Mouse (Mus musculus) heart, embryonic 16.5 days (tissue): ENCODE results near the gene Slc25a22. TPM values are rescaled to one million over a fixed set of nuclear protein-coding genes. Genes with fewer than 3 reads are reported as not detected.

Source experiments
- ATAC-seq: fragments of 200-750 bp; cut with Nextera tagmentation; replicated peaks from 2 replicates; pipeline ENCODE4 v1.8.0; 2017; ENCODE audit warnings: moderate number of reproducible peaks; ENCODE audit not compliant: insufficient read depth, low FRiP score; ENCODE audit errors: extremely low read depth
- H3K27ac ChIP-seq: fragments of 300-500 bp; sonication (generic); 2 replicates; pipeline ENCODE4 v1.5.1; 2014; ENCODE audit warnings: mild to moderate bottlenecking, low read length, control low read depth, moderate library complexity
- H3K27me3 ChIP-seq: fragments of 300-500 bp; sonication (generic); 2 replicates; pipeline ENCODE4 v1.6.1; 2014; ENCODE audit warnings: low read length, mixed read lengths; ENCODE audit not compliant: control insufficient read depth, insufficient read depth
- H3K36me3 ChIP-seq: fragments of 300-500 bp; sonication (generic); 2 replicates; pipeline ENCODE4 v1.6.1; 2014; ENCODE audit not compliant: control insufficient read depth, insufficient read depth
- H3K4me1 ChIP-seq: fragments of 300-500 bp; sonication (generic); 2 replicates; pipeline ENCODE4 v1.6.1; 2014; ENCODE audit warnings: low read length, mixed read lengths; ENCODE audit not compliant: control insufficient read depth, insufficient read depth
- H3K4me2 ChIP-seq: fragments of 300-500 bp; sonication (generic); 2 replicates; pipeline ENCODE4 v1.6.1; 2014; ENCODE audit warnings: low read depth, mild to moderate bottlenecking, control low read depth, low read length
- H3K4me3 ChIP-seq: fragments of 300-500 bp; sonication (generic); 2 replicates; pipeline ENCODE4 v1.5.1; 2014; ENCODE audit warnings: mild to moderate bottlenecking, control low read depth, low read length
- H3K9ac ChIP-seq: fragments of 300-500 bp; sonication (generic); 2 replicates; pipeline ENCODE4 v1.6.1; 2014; ENCODE audit warnings: low read length, control low read depth
- H3K9me3 ChIP-seq: fragments of 300-500 bp; sonication (generic); replicated peaks from 2 replicates; pipeline ENCODE4 v1.6.1; 2016; ENCODE audit warnings: low read length; ENCODE audit not compliant: control insufficient read depth
- WGBS: fragments of 180-500 bp; shearing (Covaris S2); extraction: QIAGEN DNeasy Blood & Tissue Kit; methylation state at CpG from one replicate; pipeline ENCODE4 v1.1.7; 2014; 5-methylcytosine and 5-hydroxymethylcytosine counted together
- polyA plus RNA-seq: library from polyadenylated mRNA; unstranded; fragments of >200 nt; fragmentation: Nextera tagmentation; extraction: Ambion mirVana; gene quantifications from 2 replicates; pipeline ENCODE4 v1.2.1, GENCODE M21; 2015

Gene Slc25a22
- polyA plus RNA-seq, 1 experiment from 2014 or later: 19.7 TPM

GRCm38 (mm10) chr7:141388487-141389109 is 49.1 kb downstream of the Slc25a22 start:
- H3K4me3 ChIP-seq: no peak overlapping the region
- no peaks in the 10 kb centered on the region for H3K27me3 ChIP-seq
- H3K9me3 ChIP-seq: no peaks in the 10 kb centered on the region
- H3K27ac ChIP-seq: no peak overlapping the region
- H3K9ac ChIP-seq: no peak overlapping the region
- WGBS: 46% methylated on average over 3 of the region's 3 CpGs
- no peaks in the 10 kb centered on the region for H3K36me3 ChIP-seq
- no peak for ATAC-seq
- peaks cover 12% of the 10 kb centered on the region for H3K4me1 ChIP-seq
- no peak overlapping the region for H3K4me2 ChIP-seq

- 40% methylated on average over 2 of the region's 2 CpGs for WGBS
- Histone ChIP-seq H3K4me3 (no peak overlapping the region), H3K9me3 (no peaks in the 10 kb centered on the region), H3K4me1 (peaks cover 9% of the 10 kb centered on the region), H3K27ac (no peak overlapping the region), H3K9ac (no peak overlapping the region), H3K4me2 (no peak overlapping the region), H3K27me3 (no peaks in the 10 kb centered on the region), H3K36me3 (no peaks in the 10 kb centered on the region)
- no peak for ATAC-seq
These were observed 49.7 kb downstream of the Slc25a22 start for GRCm38 (mm10) chr7:141387807-141388486.

- H3K27me3 ChIP-seq: no peaks in the 10 kb centered on the region
- H3K4me1 ChIP-seq: no peaks in the 10 kb centered on the region
- H3K27ac ChIP-seq: no peak overlapping the region
- WGBS: 67% methylated on average over 4 of the region's 4 CpGs
- H3K4me2 ChIP-seq: no peak overlapping the region
- no peak overlapping the region for H3K4me3 ChIP-seq
- no peaks in the 10 kb centered on the region for H3K9me3 ChIP-seq
- no peak for ATAC-seq
- no peak overlapping the region for H3K9ac ChIP-seq
- H3K36me3 ChIP-seq: no peaks in the 10 kb centered on the region
These were observed 56.4 kb downstream of the Slc25a22 start for GRCm38 (mm10) chr7:141381068-141381835.

Other genes with a start within 250 kb of the Slc25a22 start
- 59.5 and 92.1 TPM in 2 replicates for gene Hras, start 243.9 kb downstream of the Slc25a22 start, polyA plus RNA-seq
- gene Lrrc56, start 243.7 kb downstream of the Slc25a22 start, polyA plus RNA-seq: 3.0 and 4.1 TPM in 2 replicates
- 0.54 and 0.76 TPM in 2 replicates for gene Lmntd2, start 223.8 kb downstream of the Slc25a22 start, polyA plus RNA-seq
- 16.1 and 17.2 TPM in 2 replicates for gene Rassf7, start 222.0 kb downstream of the Slc25a22 start, polyA plus RNA-seq
- gene Phrf1, start 209.1 kb downstream of the Slc25a22 start, polyA plus RNA-seq: 43.5 and 50.7 TPM in 2 replicates
- gene Irf7, start 171.4 kb downstream of the Slc25a22 start, polyA plus RNA-seq: 4.7 and 9.1 TPM in 2 replicates
- gene Cdhr5, start 161.1 kb downstream of the Slc25a22 start, polyA plus RNA-seq: 1.6 TPM in 1 of 2 replicates, not detected in the other
- 2.1 and 2.8 TPM in 2 replicates for gene Sct, start 158.8 kb downstream of the Slc25a22 start, polyA plus RNA-seq
- 0.05 and 0.13 TPM in 2 replicates for gene Drd4, start 145.9 kb downstream of the Slc25a22 start, polyA plus RNA-seq
- 37.6 and 37.7 TPM in 2 replicates for gene Deaf1, start 110.2 kb downstream of the Slc25a22 start, polyA plus RNA-seq
- 32.2 and 32.5 TPM in 2 replicates for gene Tmem80, start 110.2 kb downstream of the Slc25a22 start, polyA plus RNA-seq
- gene Eps8l2, start 99.0 kb downstream of the Slc25a22 start, polyA plus RNA-seq: 2.6 and 3.9 TPM in 2 replicates
- 227 and 257 TPM in 2 replicates for gene Taldo1, start 45.7 kb downstream of the Slc25a22 start, polyA plus RNA-seq
- 26.6 and 28.0 TPM in 2 replicates for gene Gatd1, start 23.8 kb downstream of the Slc25a22 start, polyA plus RNA-seq
- 5.2 and 5.9 TPM in 2 replicates for gene Cend1, start 8.4 kb downstream of the Slc25a22 start, polyA plus RNA-seq
- 9.0 and 9.7 TPM in 2 replicates for gene Pidd1, start 6.1 kb upstream of the Slc25a22 start, polyA plus RNA-seq
- 704 and 720 TPM in 2 replicates for gene Rplp2, start 9.5 kb upstream of the Slc25a22 start, polyA plus RNA-seq
- gene Pnpla2, start 17.3 kb upstream of the Slc25a22 start, polyA plus RNA-seq: 73.1 and 78.0 TPM in 2 replicates
- gene Cracr2b, start 23.2 kb upstream of the Slc25a22 start, polyA plus RNA-seq: 24.2 and 26.1 TPM in 2 replicates
- gene Cd151, start 29.5 kb upstream of the Slc25a22 start, polyA plus RNA-seq: 42.2 and 44.0 TPM in 2 replicates
- 56.7 and 61.5 TPM in 2 replicates for gene Polr2l, start 37.2 kb upstream of the Slc25a22 start, polyA plus RNA-seq
- 61.0 and 61.5 TPM in 2 replicates for gene Tspan4, start 37.3 kb upstream of the Slc25a22 start, polyA plus RNA-seq
- 33.3 and 34.2 TPM in 2 replicates for gene Chid1, start 102.0 kb upstream of the Slc25a22 start, polyA plus RNA-seq
- 54.1 and 54.9 TPM in 2 replicates for gene Ap2a2, start 124.3 kb upstream of the Slc25a22 start, polyA plus RNA-seq
- gene Muc6, start 217.4 kb upstream of the Slc25a22 start, polyA plus RNA-seq: 0.14 and 0.18 TPM in 2 replicates